Mouse (Mus musculus) R1 (cell line): ENCODE measurements around the gene Bhlhe41.

Experiments
- DNase-seq: peaks from one replicate; pipeline ENCODE4 v3.0.0-alpha.2; 2018; ENCODE audit warnings: low read depth, low spot score

Gene Bhlhe41

GRCm38 (mm10) chr6:145872010-145872409 is 6.7 kb upstream of the Bhlhe41 start:
- no peak for DNase-seq

DNA sequence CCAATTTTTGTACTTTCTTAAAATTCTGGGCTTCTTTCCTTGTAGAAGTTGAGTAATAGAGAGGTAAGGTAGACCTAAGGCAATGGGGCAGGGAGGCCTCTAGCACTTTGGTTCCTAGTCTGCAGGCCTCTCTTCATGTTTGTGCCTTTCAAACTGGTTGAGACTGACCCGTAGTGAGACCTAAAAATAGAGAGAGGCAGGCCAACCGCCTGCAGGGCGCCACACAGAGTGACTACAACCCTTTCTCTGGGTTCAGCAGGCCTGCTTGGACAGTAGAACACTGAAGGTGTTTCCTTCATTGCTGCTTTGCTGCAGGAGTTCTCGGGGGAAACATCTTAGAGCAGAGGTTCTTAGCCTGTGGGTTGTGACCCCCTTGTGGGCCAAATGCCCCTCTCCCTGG is 5.6 kb upstream of the Bhlhe41 start:
- no peak for DNase-seq

DNA sequence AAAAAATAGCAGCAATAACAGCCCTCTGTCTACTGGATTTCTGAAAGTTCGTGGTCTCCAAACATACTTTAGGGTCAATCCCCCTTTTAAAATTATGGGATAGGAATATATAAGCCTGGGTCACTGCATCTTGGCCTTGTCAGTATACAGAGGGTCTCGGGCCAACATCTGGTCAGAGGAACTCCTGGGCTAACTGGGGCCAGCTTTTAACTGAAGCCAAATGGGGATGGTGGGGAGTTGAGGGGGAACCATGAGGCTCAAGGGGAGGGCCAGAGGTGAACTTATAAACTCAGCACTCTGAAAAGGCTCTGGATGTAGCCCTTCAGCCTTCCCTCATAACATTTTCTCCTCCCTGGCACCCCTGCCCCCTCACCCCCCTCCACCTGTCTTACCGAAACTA is 1.8 kb upstream of the Bhlhe41 start:
- DNase-seq: no peak

GRCm38 (mm10) chr6:145865886-145866851 is 811 bp upstream of the Bhlhe41 start:
- DNase-seq: peak; percentile 63

- no peak for DNase-seq
Measured at GRCm38 (mm10) chr6:145864171-145864570, 1.2 kb downstream of the Bhlhe41 start.

DNA sequence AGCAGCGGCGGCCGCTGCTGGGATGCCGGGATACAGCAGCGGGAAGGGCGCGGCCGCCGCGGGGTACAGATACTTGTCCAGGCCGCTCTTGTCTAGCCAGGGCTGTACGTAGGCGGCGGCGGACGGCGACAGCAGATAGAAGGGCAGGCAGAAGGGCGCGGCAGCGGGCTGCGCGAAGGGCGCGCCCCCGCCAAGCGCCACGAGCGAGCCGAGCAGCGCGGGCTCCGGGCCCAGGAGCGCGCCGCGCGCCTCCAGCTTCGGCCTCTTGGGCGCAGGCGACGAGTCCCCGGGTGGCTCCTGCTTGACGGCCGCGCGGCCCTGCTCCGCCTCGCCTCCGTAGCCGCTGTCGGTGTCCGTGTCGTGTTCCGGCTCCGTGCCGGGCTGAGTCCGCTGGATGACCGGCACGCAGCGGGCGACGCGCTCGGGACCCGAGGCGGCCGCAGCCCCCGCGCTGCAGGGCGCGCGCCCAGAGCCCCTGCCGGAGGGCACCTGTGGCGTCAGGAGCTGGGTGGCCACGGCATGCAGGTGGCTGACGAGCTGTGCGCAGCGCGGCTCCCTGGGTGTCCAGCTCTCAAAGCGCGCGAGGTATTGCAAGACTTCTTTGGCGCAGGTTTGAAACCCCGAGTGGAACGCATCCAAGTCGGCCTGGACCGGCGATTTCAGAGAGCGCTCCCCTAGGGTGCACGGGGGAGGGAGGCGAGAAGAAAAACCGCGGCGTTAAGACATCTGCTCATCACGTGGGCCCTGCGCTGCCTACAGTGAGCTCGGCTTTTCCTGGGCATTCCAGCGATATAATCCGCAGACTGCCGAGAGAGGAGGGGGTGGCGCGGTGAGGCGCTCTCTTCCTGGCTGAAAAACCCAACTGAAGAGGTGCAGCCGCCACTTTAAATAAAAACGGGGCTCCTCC is 2.0 kb downstream of the Bhlhe41 start:
- DNase-seq: peak; percentile 68

DNA sequence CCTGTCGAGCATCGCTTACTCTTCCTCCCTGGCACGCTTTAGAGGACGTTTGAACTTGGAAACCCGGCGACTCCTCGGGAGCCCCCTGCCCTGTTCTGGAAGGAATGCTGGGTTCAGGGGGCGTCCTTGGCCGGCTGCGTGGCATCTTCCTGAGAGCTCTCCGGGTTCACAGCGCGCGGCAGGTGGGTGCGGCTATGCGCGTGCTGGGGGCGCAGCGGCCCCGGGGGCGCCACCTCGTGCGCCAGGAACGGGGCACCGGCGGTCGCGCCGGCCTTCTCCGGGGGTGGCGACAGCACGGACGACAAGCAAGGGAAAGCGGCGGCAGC is 2.7 kb downstream of the Bhlhe41 start:
- no peak for DNase-seq

GRCm38 (mm10) chr6:145862321-145862720 is 3.0 kb downstream of the Bhlhe41 start:
- DNase-seq: peak; percentile 15

- no peak for DNase-seq
Measured at GRCm38 (mm10) chr6:145861462-145862227, 3.7 kb downstream of the Bhlhe41 start.

DNA sequence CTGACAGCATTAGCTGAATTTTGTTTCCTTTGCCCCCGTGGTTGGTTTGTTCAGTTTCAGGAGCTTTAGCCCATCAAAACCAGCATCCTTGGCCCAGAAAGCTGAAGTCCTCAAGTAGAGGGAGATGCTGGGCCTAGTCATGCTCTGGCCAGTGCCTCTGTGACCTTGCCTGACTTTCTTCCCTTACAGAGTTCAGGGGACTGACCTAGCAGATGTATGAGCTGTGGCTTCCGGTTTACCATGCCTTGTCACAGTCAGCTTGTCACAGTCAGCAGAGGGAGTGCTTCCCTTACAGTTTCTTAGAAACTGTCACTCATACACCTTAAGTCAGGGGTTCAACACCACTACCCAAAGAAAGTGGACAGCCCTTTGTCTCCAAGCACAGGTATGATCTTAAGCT is 5.0 kb downstream of the Bhlhe41 start:
- no peak for DNase-seq

DNA sequence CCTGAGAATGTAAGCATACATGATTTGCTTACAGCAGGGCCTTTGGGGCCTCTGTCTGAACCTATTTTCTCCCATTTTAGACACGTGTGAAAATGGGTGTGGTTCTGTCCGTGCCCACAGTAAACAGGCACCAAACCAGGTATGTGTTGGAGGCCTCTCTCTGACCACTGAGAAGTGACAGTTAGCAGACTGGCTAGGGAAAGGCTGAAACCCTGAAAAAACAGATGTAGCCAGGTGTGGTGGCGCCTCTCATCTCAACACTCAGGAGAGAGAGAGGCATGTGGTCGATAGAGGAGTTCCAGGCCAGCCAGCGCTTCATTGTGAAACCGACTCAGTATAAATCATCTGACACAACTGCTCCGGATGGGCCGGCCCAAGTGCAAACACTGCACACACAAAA is 6.9 kb downstream of the Bhlhe41 start:
- no peak for DNase-seq

DNA sequence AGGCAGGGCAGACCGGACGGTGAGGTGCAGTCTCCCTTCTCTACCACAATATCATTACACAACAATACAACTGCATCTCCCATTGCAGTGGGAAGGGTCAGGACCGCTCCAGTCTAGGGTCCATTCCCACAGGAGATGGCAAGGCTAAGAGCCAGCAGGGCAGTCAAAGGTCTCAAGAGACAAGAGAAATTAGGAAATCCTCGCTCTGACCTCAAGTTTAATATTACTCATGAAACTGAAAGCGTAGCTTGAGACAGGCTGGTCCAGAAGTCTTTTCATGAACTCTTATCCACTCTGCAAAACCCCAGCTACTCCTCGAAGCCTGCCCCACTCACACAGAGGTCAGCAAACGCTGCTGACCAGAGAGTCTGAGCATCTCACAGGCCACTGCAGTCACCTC is 7.9 kb downstream of the Bhlhe41 start:
- no peak for DNase-seq

DNA sequence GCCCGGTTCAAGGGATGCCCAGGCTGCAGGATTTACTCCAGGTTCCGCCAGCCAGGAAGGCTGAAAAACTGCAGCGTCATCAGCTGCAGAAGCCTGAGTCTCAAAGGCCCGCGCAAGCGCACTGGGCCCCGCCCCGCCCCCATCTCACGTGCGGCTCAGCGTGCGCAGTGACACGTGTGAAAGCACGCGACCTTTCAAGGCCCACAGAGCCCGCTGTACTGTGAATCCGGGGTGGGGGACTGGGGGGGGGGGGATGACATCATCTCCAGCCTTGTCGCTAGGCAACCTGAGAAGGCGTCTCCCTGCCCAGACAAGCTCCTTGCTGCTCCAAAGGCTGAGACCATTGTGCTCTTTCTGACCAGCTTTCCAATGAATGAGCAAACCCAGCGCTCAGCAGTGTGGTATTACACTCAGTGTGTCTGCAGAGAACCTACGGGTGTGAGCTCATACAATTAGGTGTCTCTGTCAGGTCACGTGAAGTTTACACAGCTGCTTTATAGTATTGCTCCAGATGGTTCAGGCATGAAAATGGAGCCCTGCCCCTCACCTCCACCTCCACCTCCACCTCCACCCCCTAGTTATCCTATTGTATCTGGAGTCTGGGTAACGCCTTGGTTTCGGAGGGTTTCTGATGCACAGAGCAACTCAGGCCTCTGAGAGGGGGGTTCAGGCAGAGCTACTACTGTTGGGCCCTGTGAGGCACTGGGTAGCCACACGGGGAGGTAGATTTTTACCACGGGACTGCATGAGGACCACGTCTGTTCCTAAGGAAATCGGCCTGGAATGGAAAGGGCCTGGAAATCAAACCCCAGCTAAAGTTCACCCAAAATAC is 9.4 kb downstream of the Bhlhe41 start:
- peak; percentile 94 for DNase-seq

GRCm38 (mm10) chr6:145854756-145855155 is 10.6 kb downstream of the Bhlhe41 start:
- no peak for DNase-seq

- DNase-seq: no peak
Measured at GRCm38 (mm10) chr6:145853356-145854079, 11.8 kb downstream of the Bhlhe41 start.

DNA sequence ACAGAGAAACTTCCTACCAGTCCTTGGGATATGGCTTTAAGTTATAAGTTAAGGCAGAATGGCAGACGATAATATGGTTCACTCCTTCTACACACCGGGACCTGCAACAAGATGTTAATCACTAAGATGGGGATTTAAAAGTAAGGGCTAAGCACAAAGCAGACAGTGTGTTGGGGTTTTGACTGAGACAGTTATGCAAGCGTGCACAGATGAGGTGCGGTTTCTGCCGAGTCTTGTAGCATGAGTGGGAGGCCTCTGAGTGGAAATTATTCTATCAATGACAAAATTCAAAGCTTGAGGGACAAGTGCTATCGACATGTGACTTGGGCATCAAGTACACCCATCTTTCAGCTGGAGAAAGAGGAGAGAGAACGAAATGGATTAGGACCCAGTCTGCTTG is 12.7 kb downstream of the Bhlhe41 start:
- DNase-seq: no peak

DNA sequence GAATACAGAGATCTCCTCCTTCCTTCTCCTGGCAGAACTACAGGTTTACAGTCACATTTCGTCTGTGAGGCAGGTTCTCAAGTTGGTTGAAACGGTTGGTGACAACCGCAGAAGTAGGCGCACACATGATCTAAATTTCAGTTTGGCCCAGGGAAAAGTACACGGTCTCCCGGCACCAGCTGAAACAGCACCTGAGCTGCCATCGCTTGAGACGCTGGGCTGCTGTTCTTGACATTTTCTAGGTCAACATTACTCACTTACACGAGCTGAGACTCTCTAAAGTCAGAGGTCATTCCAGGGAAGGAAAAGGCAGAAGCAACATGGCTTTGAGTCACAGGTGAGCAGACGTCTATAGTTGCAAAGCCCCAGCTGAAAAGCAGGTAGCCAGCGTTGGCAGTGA is 13.4 kb downstream of the Bhlhe41 start:
- no peak for DNase-seq

DNA sequence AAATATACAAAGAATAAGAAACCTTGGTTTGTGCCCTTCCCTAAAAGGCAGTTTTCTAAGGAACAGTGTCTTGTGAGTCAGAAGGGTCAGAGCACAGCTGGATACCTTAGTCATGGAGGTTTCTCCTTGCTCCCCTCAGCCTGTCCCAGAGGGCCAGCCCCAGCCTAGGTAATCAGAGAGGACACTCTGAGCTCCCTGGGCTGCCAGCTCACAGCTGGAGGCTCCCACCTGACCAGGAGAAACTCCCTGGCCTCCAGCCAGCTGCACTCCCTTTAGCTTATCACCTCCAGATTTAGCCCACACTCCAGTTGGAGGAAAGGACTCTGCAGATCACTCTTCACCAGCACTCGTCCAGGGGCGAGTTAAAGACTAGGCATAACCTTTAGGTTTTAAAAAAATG is 14.6 kb downstream of the Bhlhe41 start:
- peak; percentile 11 for DNase-seq

DNA sequence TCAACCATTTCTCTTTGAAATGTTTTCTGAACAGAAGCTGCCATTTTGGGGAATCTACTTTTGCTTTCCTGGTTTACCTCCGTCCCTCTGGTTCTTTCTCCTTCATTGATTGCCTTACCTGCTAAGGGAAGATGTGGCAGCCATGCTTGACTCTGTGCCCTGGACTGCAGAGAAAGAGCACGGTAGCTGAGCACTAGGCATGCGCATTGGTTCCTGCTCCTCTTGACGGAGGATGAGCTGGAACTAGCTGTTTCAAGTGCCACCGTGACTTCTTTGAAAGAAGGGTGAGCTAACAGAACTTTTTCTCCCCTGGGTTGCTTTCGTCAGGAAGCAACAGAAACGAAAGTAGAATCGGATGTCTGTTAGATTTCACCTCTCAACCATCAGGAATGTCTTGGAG is 17.7 kb downstream of the Bhlhe41 start:
- no peak for DNase-seq

- DNase-seq: no peak
Measured at GRCm38 (mm10) chr6:145846948-145847347, 18.4 kb downstream of the Bhlhe41 start.
